Mouse (Mus musculus) lung, postnatal 0 days (tissue): Measurements from ENCODE around the gene Slc16a7. TPM values are rescaled to one million over a fixed set of nuclear protein-coding genes. Genes with fewer than 3 reads are reported as not detected.

Experiments used
- ATAC-seq: fragments of 200-750 bp; cut with Nextera tagmentation; 2 replicates; pipeline ENCODE4 v1.8.0; 2017; ENCODE audit warnings: moderate library complexity
- DNase-seq: peaks from one replicate; pipeline ENCODE4 v3.0.0-alpha.2; 2016; ENCODE audit warnings: low spot score
- H3K27ac ChIP-seq: fragments of 300-500 bp; sonication (generic); 2 replicates; pipeline ENCODE4 v1.5.1; 2014; ENCODE audit warnings: antibody characterized with exemption, mild to moderate bottlenecking, low read length, mixed read lengths
- H3K27me3 ChIP-seq: fragments of 300-500 bp; sonication (generic); replicated peaks from 2 replicates; pipeline ENCODE4 v1.6.1; 2014; ENCODE audit warnings: low read length, mixed read lengths; ENCODE audit not compliant: insufficient read depth
- H3K36me3 ChIP-seq: fragments of 300-500 bp; sonication (generic); 2 replicates; pipeline ENCODE4 v1.6.1; 2014; ENCODE audit warnings: low read length, mixed read lengths; ENCODE audit not compliant: insufficient read depth
- H3K4me1 ChIP-seq: fragments of 300-500 bp; sonication (generic); 2 replicates; pipeline ENCODE4 v1.6.1; 2014; ENCODE audit warnings: antibody characterized with exemption, low read depth, low read length, mixed read lengths; ENCODE audit not compliant: insufficient read depth
- H3K4me2 ChIP-seq: fragments of 300-500 bp; sonication (generic); replicated peaks from 2 replicates; pipeline ENCODE4 v1.6.1; 2014; ENCODE audit warnings: low read depth, mild to moderate bottlenecking, low read length, moderate library complexity, mixed read lengths
- H3K4me3 ChIP-seq: fragments of 300-500 bp; sonication (generic); 2 replicates; pipeline ENCODE4 v1.5.1; 2014; ENCODE audit warnings: low read depth, low read length
- H3K9ac ChIP-seq: fragments of 300-500 bp; sonication (generic); replicated peaks from 2 replicates; pipeline ENCODE4 v1.6.1; 2014; ENCODE audit warnings: low read depth, mild to moderate bottlenecking
- H3K9me3 ChIP-seq: fragments of 300-500 bp; sonication (generic); 2 replicates; pipeline ENCODE4 v1.6.1; 2016; ENCODE audit warnings: low read length, mixed read lengths
- CTCF ChIP-seq: IDR thresholded peaks from 2 replicates; pipeline ENCODE4 v1.5.1; 2016; ENCODE audit warnings: antibody characterized with exemption, mild to moderate bottlenecking
- EP300 ChIP-seq: IDR thresholded peaks from 2 replicates; pipeline ENCODE4 v1.6.1; 2016; ENCODE audit warnings: antibody characterized with exemption, mild to moderate bottlenecking, control low read depth
- WGBS: fragments of 180-500 bp; shearing (Covaris S2); extraction: QIAGEN DNeasy Blood & Tissue Kit; methylation state at CpG from one replicate; pipeline ENCODE4 v1.1.7; 2014; 5-methylcytosine and 5-hydroxymethylcytosine counted together
- polyA plus RNA-seq: library from polyadenylated mRNA; unstranded; fragments of >200 nt; fragmentation: Nextera tagmentation; extraction: Ambion mirVana; gene quantifications from 2 replicates; pipeline ENCODE4 v1.2.1, GENCODE M21; 2015

Slc16a7 gene
- polyA plus RNA-seq, 1 experiment from 2014 or later: 6.1 TPM

- 53% methylated on average over 5 of the region's 5 CpGs for WGBS
These were observed 205.1 kb downstream of the Slc16a7 start for GRCm38 (mm10) chr10:125184146-125184545.

GRCm38 (mm10) chr10:125182545-125182944 lies 206.7 kb downstream of the Slc16a7 start:
- no peaks in the 10 kb centered on the region for H3K36me3 ChIP-seq
- 84% methylated on average over 3 of the region's 3 CpGs for WGBS
- no peak for DNase-seq
- no peaks in the 10 kb centered on the region for H3K27me3 ChIP-seq
- no peak overlapping the region for H3K27ac ChIP-seq
- TF ChIP-seq CTCF (no peak), EP300 (no peak)
- H3K9me3 ChIP-seq: no peaks in the 10 kb centered on the region
- H3K9ac ChIP-seq: no peak overlapping the region
- no peak for ATAC-seq
- no peaks in the 10 kb centered on the region for H3K4me1 ChIP-seq
- no peak overlapping the region for H3K4me2 ChIP-seq
- H3K4me3 ChIP-seq: no peak overlapping the region

More at GRCm38 (mm10) chr10:125184146-125184545, 205.1 kb downstream of the Slc16a7 start:
- H3K4me3 ChIP-seq: no peak overlapping the region
- H3K4me1 ChIP-seq: no peaks in the 10 kb centered on the region
- no peak for TF ChIP-seq CTCF
- no peak for TF ChIP-seq EP300
- no peak overlapping the region for H3K27ac ChIP-seq
- ATAC-seq (no peak), DNase-seq (no peak)
- no peaks in the 10 kb centered on the region for H3K9me3 ChIP-seq
- no peak overlapping the region for H3K9ac ChIP-seq
- no peak overlapping the region for H3K4me2 ChIP-seq
- H3K36me3 ChIP-seq: no peaks in the 10 kb centered on the region
- H3K27me3 ChIP-seq: no peaks in the 10 kb centered on the region

DNA sequence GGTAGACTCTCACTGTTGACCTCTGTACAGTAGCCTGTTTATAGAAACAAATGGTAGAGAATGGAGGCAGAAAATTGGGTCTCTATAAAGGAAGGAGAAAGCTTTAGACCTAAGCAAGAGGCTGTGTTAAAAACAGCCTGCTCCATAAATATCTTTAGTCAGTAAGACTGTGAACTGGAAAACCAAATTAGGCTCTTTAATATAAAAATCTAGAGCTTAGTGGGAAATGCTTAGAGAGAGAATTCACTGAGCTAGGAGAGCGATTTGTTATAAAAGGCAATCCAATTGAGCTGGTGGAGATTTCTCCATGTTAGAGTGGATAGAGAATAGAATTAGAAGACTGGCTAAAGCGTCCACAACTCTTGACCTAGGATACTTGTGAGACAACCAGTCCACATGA lies 211.5 kb downstream of the Slc16a7 start:
- WGBS: 72% methylated on average over 2 of the region's 2 CpGs
- H3K27me3 ChIP-seq: no peaks in the 10 kb centered on the region
- H3K4me3 ChIP-seq: no peak overlapping the region
- no peak overlapping the region for H3K4me2 ChIP-seq
- no peak for ATAC-seq
- no peak overlapping the region for H3K9ac ChIP-seq
- H3K27ac ChIP-seq: no peak overlapping the region
- TF ChIP-seq EP300 (no peak), CTCF (no peak)
- no peaks in the 10 kb centered on the region for H3K36me3 ChIP-seq
- no peaks in the 10 kb centered on the region for H3K9me3 ChIP-seq
- DNase-seq: no peak
- H3K4me1 ChIP-seq: no peaks in the 10 kb centered on the region

DNA sequence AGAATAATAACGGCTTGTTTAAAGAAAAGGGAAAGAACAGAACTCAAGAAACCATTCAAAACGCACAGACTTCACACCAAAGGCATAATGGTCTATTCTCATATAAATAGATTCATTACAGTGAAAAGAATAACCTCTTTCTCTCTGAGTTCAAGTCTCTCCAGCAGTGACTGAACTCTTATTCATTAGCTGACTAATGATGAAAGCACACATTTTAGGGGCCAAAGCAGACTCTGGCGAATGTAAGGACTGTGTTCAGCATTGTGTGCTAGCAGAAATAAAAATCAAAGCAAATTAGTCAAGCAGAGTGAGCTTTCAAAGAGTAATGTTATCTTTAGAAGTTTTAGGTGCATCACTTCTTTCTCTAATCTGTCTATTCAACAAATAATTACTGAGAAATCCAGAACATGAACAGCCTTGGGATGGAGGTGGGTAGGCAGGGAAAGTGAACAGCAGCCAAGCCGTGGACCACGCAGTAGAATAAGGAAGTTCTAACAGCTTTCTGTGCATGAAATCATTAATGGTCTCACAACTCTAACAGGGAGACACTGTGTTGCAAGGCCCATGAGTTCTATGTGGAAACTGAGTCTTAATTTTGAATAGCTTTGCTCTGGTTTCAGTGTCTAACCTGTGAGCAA lies 214.1 kb downstream of the Slc16a7 start:
- Histone ChIP-seq H3K9ac (no peak overlapping the region), H3K27me3 (no peaks in the 10 kb centered on the region), H3K9me3 (no peaks in the 10 kb centered on the region), H3K4me3 (no peak overlapping the region), H3K4me2 (no peak overlapping the region), H3K4me1 (no peaks in the 10 kb centered on the region), H3K36me3 (no peaks in the 10 kb centered on the region), H3K27ac (no peak overlapping the region)
- TF ChIP-seq CTCF (no peak), EP300 (no peak)
- ATAC-seq (no peak), DNase-seq (no peak)
- 76% methylated on average over 5 of the region's 5 CpGs for WGBS

- no peaks in the 10 kb centered on the region for H3K9me3 ChIP-seq
- H3K4me2 ChIP-seq: no peak overlapping the region
- H3K4me3 ChIP-seq: no peak overlapping the region
- DNase-seq (no peak), ATAC-seq (no peak)
- TF ChIP-seq EP300: no peak
- TF ChIP-seq CTCF: no peak
- H3K27ac ChIP-seq: no peak overlapping the region
- H3K27me3 ChIP-seq: no peaks in the 10 kb centered on the region
- H3K36me3 ChIP-seq: no peaks in the 10 kb centered on the region
- H3K9ac ChIP-seq: no peak overlapping the region
- H3K4me1 ChIP-seq: no peaks in the 10 kb centered on the region
- 84% methylated on average over 10 of the region's 10 CpGs for WGBS
These were observed 217.6 kb downstream of the Slc16a7 start for GRCm38 (mm10) chr10:125171625-125172024.

DNA sequence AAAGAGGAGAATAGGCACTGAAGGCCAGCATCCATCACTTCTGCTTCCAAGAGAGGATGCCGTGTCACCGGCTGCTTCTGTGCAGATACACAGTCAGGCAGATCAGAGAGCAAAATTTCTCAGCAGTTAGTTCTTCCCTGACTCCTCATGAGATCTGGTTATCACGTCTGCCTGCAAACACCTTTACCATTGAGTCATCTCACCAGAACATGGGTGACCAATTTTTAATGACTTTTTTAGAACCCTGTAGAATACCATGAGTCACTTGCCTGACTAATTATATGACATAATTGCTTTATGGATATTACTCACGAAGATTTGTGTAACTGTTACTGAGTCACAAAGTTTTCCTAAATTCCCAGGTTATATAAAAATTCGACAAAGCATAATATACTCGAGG lies 218.1 kb downstream of the Slc16a7 start:
- no peak overlapping the region for H3K9ac ChIP-seq
- no peak overlapping the region for H3K4me2 ChIP-seq
- no peak overlapping the region for H3K4me3 ChIP-seq
- no peak overlapping the region for H3K27ac ChIP-seq
- WGBS: 80% methylated on average over 6 of the region's 6 CpGs
- TF ChIP-seq EP300 (no peak), CTCF (no peak)
- ATAC-seq (no peak), DNase-seq (no peak)
- no peaks in the 10 kb centered on the region for H3K4me1 ChIP-seq
- H3K9me3 ChIP-seq: no peaks in the 10 kb centered on the region
- no peaks in the 10 kb centered on the region for H3K27me3 ChIP-seq
- H3K36me3 ChIP-seq: no peaks in the 10 kb centered on the region
